Mouse (Mus musculus): ENCODE measurements around the gene 9530077C05Rik.

DNA sequence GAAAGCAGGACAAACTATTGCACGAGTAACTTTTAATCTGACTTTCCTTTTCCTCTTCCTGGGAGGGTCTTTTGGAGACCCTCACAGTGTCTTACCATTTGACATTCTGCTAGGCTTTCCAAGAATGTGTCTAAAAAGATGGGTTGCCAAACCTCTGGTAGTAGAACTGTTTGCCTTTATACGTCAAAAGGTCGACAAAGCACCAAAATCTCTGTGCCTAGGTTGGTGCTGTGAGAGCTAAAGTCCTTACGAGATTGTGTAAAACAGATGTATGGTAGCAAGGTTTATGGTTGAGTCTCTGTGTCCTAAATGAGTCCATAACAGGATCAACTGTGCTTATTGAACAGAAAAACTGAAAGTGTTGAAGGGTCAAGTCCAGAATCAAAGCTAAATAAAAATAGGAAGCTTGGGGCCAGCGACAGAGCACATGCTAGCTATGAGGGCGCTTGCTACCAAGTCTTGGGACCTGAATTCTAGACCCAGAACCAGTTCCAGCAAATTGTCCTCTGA lies 21.5 kb upstream of the 9530077C05Rik start:
- no peak for TF ChIP-seq CTCF (IDR thresholded peaks at IDR 0.05)
- TF ChIP-seq EP300 (IDR thresholded peaks at IDR 0.05): no peak
